Mouse (Mus musculus) heart, postnatal 14 days (tissue): Measurements from ENCODE around the gene Gm28038. TPM values are rescaled to one million over a fixed set of nuclear protein-coding genes. Genes with fewer than 3 reads are reported as not detected.

Experiments
- DNase-seq, 2 experiments: peaks; one replicate each; pipeline ENCODE4 v3.0.0; 2021 to 2022
- intact Hi-C: fragments of 180-260 bp; cut with DNase I; formaldehyde crosslinking; loops from one replicate; pipeline ENCODE4 v1.15.1; 2025
- total RNA-seq, 2 experiments: library from RNA; stranded (reverse); gene quantifications; 2 replicates each; pipeline ENCODE4 v1.2.3; 2021

The Gm28038 gene
- total RNA-seq, 2 experiments from 2014 or later: 2.2 TPM; not detected in 1

DNA sequence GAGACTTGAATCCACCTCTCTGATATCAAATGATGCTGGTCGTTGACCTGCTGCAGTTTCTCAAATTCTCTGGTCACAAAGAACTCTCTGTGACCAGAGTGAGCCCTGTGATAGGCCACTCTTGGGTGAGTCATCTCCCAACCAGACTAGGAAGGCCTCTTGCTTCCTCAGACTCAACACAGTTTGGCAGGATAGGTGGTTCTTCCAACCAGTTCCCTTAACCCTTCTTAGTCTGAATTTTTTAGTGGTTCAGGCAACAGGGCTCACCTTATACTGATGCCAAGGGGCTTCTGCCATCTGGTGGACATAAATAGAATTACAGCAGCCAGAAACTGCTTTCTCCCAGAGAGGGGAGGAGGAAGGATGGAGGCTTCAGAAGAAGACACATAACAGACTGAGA, 10.7 kb upstream of the Gm28038 start:
- peak; percentile 69 to 80 for DNase-seq
- intact Hi-C loops: loop anchor here (1.0 to 2.0 kb wide), 3 partner anchors 33 to 141 kb away; partner anchors contain the start of genes Kyat1 and Lrrc8a

DNA sequence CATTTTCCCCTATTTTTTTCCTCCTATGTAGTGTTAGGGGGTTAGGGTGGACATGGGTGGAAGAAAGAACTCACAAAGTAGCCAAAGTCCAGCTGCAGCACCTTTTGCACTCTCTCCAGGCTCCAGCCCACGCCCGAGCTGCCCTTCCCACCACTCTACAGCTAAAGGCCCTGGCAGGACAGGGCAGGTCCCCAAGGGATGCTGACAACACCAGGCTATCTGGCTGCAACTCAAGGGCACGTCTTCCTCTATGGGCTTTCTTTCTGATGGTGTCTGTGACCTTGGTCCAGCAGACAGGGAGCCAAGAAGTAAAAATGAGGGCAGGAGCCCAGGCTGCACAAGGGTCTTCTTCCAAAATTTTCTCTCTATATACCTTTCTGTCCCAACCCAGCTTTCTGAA, 808 bp downstream of the Gm28038 start:
- no peak for DNase-seq
- intact Hi-C loops: no loop called here

DNA sequence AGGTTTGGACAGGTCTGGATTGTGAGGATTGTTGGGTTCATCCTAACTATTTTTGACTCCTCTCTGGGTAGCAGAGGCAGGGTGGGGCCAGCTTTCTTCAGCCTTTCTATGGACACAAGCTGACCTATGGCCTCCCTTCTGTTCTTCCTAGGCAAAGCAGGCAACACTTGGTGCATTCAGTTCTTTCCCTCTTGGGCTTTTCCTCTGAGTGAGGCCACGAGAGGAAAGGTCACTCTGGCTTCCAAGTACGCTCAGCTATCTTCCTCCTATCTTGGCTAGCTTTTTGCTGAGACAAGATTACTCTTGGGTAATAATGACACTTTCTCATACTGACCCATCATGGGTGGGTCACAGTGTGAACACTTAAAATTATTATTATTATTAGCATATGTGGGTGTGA, 2.4 kb downstream of the Gm28038 start:
- DNase-seq: no peak
- intact Hi-C loops: no loop called here

DNA sequence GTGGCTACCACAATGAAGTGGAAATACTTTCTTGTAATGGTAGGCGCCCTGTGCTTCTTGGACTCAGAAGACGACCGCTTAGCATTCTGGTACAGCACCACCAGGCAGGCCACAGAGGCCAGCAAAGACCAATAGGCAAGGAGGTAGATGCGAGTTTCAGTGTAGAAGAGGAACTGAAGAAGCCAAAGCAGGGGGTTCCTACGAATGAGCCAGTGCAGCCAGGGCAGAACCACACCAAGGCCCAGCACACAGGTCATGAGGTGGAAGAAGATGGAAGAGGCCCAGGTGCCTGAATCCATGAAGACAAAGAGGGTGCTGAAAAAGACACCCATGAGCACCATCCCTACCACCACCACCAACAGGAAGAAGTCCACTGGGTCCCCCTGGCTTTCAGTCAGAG, 4.2 kb downstream of the Gm28038 start:
- DNase-seq: no peak
- intact Hi-C loops: no loop called here

DNA sequence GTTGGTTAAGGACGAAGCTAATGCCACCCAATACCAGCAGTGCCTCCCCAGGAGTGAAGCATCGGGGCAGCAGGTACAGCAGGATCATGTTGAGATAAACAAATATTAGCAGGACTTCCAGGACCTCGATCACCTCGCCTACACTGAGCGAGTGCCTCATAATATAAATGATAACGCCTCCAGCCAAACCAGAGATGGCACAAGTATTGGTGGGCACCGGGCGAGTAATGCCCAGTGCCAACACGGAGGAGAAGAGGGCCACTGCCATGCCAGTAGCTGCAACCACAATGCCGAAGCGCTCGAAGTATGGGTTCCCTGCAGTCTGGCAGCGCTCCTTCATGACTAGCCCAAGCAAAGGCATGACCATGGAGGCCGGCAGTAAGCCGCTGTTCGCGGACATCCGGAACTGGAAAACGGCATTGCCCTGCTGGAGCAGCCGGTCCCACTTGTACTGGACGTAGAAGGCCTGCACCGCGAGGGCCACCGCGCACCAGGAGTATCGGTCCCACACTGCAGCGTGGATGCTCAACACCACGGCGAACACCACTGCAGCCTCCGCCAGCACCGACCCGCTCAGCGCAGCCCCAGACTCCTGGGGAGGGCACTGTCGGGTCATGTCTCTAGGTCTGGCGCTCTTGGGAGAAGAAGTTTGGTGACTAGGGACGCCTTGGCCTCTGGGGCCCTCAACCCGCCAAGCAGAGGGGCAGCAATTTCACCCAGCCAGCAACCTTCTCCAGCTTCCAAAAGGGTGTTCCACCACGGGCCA, 4.8 kb downstream of the Gm28038 start:
- intact Hi-C loops: no loop called here
- DNase-seq: peak; percentile 16 to 23

DNA sequence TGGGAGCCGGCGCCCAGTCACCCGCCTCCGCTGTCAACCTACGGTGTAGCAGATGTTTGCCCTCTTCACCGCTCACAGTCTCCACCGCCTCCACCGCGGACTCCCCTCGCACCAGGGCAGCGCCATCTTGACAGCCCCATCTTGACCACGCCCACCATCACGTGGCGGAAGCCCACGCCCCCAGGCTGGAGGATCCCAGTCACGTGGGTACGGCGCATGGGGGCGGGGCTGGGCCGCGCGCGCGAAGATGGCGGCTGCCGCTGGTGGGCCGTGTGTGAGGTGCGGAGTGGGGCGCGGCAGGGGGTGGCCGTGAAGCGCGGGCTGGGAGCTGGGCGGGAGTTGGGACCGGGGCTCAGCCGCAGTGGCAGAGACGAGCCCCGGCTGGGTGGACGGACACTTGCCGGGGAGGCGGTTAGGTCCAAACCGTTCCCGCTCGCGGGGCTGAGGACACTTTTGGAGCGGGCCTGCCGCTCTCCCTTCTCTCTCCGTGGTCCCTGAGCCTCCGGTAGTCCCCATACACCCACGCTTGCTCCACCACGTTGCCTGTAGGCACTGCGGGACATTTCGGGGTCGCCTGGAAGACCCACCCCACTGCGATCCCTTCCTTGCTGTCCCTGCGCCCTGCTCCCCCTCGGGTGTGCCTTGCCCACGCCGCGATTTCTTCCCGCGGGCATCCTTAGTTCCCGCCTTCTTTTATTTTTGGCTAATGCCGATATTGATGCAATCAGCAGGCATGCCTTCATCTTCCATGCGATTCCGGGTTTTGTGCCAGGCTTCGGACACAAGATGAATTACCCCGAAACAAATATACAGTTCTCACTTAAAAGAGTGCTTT, 5.6 kb downstream of the Gm28038 start, which contains the start of the genes Dolk and Nup188:
Dolk (minus strand) TSS at position 143 of the 835 bp plus-strand sequence.
Nup188 (plus strand) TSS at position 206 of the 835 bp plus-strand sequence.
- intact Hi-C loops: no loop called here
- DNase-seq: peak; percentile 97 to 99

- no peak for DNase-seq
- intact Hi-C loops: no loop called here
Observed at GRCm38 (mm10) chr2:30287027-30287373, 6.2 kb downstream of the Gm28038 start.

- peak in 1 of 2 experiments; percentile 10 for DNase-seq
- intact Hi-C loops: no loop called here
Observed at GRCm38 (mm10) chr2:30299525-30299924, 18.7 kb downstream of the Gm28038 start.

DNA sequence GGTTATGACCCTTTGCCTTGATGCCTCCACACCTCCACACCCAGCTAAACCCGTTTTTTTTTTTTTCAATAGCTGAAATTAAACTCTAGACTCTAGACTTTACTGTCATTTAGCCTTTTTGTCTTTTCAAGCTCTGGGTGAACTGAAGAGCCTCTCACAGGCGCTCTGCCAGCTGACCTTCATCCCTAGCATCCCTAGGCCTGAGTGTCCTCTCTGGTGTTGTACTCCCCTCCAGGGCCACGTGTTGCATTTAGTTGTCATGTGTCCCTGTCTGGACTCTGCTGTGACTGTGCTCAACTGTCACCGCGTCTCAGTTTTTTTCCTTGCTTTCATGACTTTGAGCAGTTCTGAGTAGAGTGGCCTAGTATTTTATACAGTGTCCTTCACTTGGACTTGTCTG, 19.1 kb downstream of the Gm28038 start:
- intact Hi-C loops: no loop called here
- DNase-seq: no peak

- intact Hi-C loops: no loop called here
- DNase-seq: no peak
Observed at GRCm38 (mm10) chr2:30306087-30306486, 25.2 kb downstream of the Gm28038 start.

- DNase-seq: no peak
- intact Hi-C loops: no loop called here
Observed at GRCm38 (mm10) chr2:30309351-30309750, 28.5 kb downstream of the Gm28038 start.

- intact Hi-C loops: no loop called here
- no peak for DNase-seq
Observed at GRCm38 (mm10) chr2:30311481-30311880, 30.6 kb downstream of the Gm28038 start.

GRCm38 (mm10) chr2:30316136-30316535, 35.3 kb downstream of the Gm28038 start:
- intact Hi-C loops: no loop called here
- DNase-seq: no peak

DNA sequence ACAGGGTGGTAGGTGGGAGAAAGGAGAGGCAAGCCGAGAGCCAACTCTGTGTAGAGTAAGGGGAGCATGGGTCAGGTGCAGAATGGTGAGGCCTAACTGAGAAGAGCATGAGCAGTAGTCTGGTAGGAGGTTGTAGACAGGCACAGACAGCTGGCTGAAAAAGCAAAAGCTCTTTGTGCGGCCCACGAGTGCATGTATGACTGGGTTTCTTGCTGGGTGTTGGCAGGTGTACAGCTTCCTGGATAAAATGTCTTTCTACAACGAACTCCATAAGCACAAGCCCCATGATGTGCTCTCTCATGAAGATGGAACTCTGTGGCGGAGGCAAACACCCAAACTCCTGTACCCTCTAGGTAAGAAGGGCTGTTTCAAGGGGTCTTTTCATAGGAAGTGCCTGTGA, 36.1 kb downstream of the Gm28038 start:
- no peak for DNase-seq
- intact Hi-C loops: no loop called here

DNA sequence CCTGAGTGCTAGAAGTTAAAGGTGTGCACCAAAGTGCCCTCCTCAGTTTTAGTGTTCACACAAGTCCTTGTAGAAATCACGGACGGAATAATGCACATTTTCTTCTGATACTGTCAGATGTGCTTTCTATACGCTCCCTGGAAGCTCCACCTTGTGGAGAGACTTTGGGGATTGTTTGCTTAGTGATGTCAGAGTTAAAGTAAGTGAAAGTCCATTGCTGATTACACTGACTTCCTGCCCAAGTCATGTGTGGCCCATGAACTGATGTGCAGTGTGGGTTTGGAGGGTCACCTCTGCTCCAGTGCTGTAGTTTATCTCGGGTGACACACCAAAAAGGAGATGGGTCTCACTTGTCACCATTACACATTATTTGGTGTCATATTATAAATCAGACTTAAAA, 38.4 kb downstream of the Gm28038 start:
- no peak for DNase-seq
- intact Hi-C loops: no loop called here

GRCm38 (mm10) chr2:30323111-30323510, 42.3 kb downstream of the Gm28038 start:
- intact Hi-C loops: no loop called here

DNA sequence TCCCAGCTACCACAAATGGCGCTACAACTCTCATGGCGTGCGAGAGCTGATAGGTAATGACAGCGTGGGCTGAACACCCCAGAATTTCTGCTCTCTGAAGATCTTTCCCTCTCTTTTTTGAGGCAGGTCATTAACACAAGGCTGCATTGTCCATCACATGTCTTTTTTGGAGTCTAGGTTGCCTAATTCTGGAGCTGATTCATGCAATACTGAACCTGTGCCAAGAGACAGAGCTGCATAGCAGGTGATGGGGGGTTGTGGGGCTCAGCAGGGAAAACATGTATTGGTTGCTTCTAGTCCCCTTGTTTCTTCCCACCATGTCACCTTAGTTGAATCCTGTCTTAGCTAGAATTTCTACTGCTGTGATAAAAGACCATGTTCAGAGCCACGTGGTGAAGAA, 44.5 kb downstream of the Gm28038 start:
- intact Hi-C loops: no loop called here
- DNase-seq: no peak

More at GRCm38 (mm10) chr2:30323111-30323510, 42.3 kb downstream of the Gm28038 start:
- no peak for DNase-seq

DNA sequence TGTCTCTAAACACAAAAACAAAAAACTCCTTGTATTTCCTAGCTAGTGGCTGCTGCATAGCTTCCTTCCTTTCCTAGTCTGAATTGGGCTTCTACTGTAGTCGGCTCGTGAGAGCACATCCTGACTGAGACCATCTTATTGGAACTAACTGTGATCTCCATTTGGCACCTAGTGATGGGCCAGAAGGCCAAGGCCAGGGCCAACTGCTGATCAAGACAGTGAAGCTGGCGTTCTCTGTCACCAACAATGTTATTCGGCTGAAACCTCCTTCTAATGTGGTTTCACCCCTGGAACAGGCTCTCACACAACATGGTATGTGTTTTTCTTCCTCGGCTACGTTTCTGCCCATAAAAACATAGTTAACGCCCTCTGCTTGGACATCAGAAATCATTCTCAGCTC, 46.4 kb downstream of the Gm28038 start:
- intact Hi-C loops: no loop called here
- no peak for DNase-seq

DNA sequence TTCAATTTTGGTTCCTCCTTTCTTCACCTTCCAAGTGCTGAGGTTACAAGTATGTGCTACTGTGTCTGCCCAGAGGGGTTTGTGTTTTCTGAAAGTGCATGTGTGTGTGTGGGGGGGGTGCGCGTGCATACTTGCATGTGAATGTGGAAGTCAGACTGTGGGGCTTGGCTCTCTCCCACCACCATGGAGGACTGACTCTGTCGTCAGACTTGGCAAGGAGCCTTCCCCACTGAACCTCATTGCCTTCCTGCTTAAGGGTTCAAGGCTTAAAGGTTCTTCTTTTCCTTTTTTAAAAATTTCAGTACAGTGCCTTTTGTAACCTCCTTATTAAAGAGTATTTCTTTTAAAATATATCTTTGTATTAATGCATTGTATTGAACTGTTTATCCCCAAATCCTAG, 47.9 kb downstream of the Gm28038 start:
- intact Hi-C loops: no loop called here
- DNase-seq: no peak

DNA sequence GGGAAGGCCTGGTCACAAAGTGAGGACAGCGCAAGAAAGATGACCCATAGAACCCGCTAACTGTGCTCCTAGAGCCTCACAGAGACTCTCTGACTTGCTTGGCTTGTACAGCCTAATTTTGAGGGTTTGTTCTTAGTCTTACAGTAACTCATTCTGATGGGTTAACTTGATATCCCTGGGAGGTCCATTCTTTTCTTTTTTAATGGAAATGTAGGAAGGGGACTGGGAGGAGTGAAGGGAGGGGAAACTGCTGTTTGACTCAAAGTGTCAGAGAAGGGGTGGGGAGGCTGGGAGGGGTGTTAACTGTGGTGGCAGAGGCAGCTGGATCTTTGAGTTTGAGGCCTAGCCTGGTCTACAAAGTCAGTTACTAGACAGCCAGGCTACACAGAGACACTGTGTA, 54.5 kb downstream of the Gm28038 start:
- no peak for DNase-seq
- intact Hi-C loops: no loop called here

GRCm38 (mm10) chr2:30336174-30336915, 55.5 kb downstream of the Gm28038 start:
- no peak for DNase-seq
- intact Hi-C loops: no loop called here
